Mouse (Mus musculus): ENCODE data around the gene Olfr1415.

GRCm38 (mm10) chr1:92441453-92442063, 54.3 kb downstream of the Olfr1415 start:
- TF ChIP-seq CTCF (IDR thresholded peaks at IDR 0.05; ENCODE audit: control insufficient read depth, insufficient read depth, low read length) (no peak), POLR2A (IDR thresholded peaks at IDR 0.05; ENCODE audit: borderline replicate concordance, control insufficient read depth, low read depth, low read length) (no peak)
